Mouse (Mus musculus) cerebellum, postnatal 10 days (tissue): ENCODE results near the gene Nt5c2.

ENCODE experiments used
- DNase-seq, 2 experiments: peaks; one replicate each; pipeline ENCODE4 v3.0.0; 2021; ENCODE audit warnings: mixed read lengths in 2 of 2

Gene Nt5c2

GRCm38 (mm10) chr19:46836085-46836484 lies 178.9 kb downstream of the Nt5c2 start:
- no peak for DNase-seq

- no peak for DNase-seq
Observed at GRCm38 (mm10) chr19:46835339-46835738, 179.6 kb downstream of the Nt5c2 start.

- DNase-seq: no peak
Observed at GRCm38 (mm10) chr19:46834301-46834700, 180.7 kb downstream of the Nt5c2 start.
